In the genomic region with DNA sequence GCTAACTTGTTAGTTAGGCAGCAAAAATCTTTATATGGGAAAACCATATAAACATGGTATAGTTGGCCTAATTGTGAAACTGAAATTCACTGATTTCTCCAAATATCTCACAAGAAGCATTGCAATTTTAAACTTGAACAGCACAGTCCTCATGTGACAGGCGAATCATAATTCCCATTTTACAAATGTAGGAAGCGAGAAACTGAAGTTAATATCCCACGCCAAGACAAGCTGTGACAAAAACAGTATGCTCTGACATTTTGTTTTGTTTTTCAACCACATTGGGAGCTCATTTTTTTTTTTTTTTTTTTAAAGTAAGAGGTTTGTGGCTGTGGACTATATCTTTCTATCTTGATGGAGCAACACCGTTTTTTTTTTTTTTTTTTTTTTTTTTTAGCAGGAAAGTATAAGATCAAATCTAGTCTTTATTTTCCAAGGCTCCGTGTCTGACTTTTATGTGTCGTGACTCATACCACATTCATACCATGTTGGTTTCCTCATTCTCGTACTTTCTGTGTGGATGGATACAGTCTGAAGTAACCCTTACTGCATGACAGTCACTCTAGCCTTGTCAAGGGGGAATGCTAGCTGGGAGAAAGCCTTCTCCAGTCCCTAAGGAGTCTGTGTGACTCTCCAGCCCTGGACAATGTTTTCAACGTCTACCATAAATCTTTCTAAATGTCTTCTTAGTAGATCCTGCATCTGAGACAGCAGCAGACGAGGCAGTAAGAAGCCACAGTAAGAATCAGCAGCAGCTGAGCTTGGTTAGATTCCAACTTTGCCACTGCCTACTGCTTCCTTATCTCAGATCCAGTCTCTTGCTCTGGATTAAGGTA, we compare ENCODE assay signal across 8 mouse cellular contexts. TPM values are rescaled to one million over a fixed set of nuclear protein-coding genes. Genes with fewer than 3 reads are reported as not detected.
DNase-seq lines count a peak whose midpoint lies in the region; ATAC-seq and TF ChIP-seq lines count a peak whose summit lies in the region.

No protein-coding gene starts in this region.

- peak overlapping the region; percentile 95 for H3K27ac ChIP-seq in heart, embryonic 15.5 days
- peak overlapping the region; percentile 82 for H3K27ac ChIP-seq in embryonic fibroblast, embryonic 13.5 days (ENCODE audit: insufficient read depth, low read length)
- H3K27ac ChIP-seq in limb, embryonic 13.5 days: no peak overlapping the region
- peak overlapping the region; percentile 94 for H3K27ac ChIP-seq in small intestine, adult 2 months (ENCODE audit: insufficient read depth, low read depth, low read length)

- no peaks in the 10 kb centered on the region for H3K9me3 ChIP-seq in heart, embryonic 15.5 days (replicated peaks)
- H3K9me3 ChIP-seq in G1E (replicated peaks): no peaks in the 10 kb centered on the region
- H3K9me3 ChIP-seq in limb, embryonic 13.5 days: no peaks in the 10 kb centered on the region

- H3K4me3 ChIP-seq in heart, embryonic 15.5 days: peak overlapping the region; percentile 84
- H3K4me3 ChIP-seq in G1E (ENCODE audit: low read depth, low read length): peak overlapping the region; percentile 90
- peak overlapping the region; percentile 65 for H3K4me3 ChIP-seq in embryonic fibroblast, embryonic 13.5 days (ENCODE audit: insufficient read depth, low read length)
- peak overlapping the region; percentile 81 for H3K4me3 ChIP-seq in limb, embryonic 13.5 days
- peak overlapping the region; percentile 94 for H3K4me3 ChIP-seq in small intestine, adult 2 months (ENCODE audit: low read depth, low read length)

- no peak for TF ChIP-seq CTCF in G1E (IDR thresholded peaks at IDR 0.05; ENCODE audit: low read depth, low read length)
- no peak for TF ChIP-seq CTCF in embryonic fibroblast, embryonic 13.5 days (IDR thresholded peaks at IDR 0.05; ENCODE audit: borderline replicate concordance, insufficient read depth, low read length)
- no peak for TF ChIP-seq CTCF in small intestine, adult 2 months (IDR thresholded peaks at IDR 0.05; ENCODE audit: extremely low read depth, insufficient read length, insufficient replicate concordance, low read depth, low read length)

- intact Hi-C loops in heart, postnatal 14 days (cut with DNase I): loop anchor here (2.0 to 5.0 kb wide), 6 partner anchors 20 to 195 kb away; no protein-coding TSS in a partner anchor

- WGBS in heart, embryonic 15.5 days: 46% methylated on average over 9 of the region's 9 CpGs
- WGBS in limb, embryonic 13.5 days: 45% methylated on average over 9 of the region's 9 CpGs
- 31% methylated on average over 9 of the region's 9 CpGs for WGBS in small intestine, adult 2 months

- no peaks in the 10 kb centered on the region for H3K27me3 ChIP-seq in heart, embryonic 15.5 days
- peaks cover 5% of the 10 kb centered on the region; the same call in 1 of the 2 replicates for H3K27me3 ChIP-seq in G1E (ENCODE audit: insufficient read depth, low read length)
- 0 out of 2 replicates have a peak, but pooled peaks cover 4% of the 10 kb centered on the region for H3K27me3 ChIP-seq in limb, embryonic 13.5 days
- no peaks in the 10 kb centered on the region for H3K27me3 ChIP-seq in small intestine, adult 2 months (ENCODE audit: control insufficient read depth, insufficient read depth, low read length)

- peak overlapping the region; percentile 79 for H3K4me2 ChIP-seq in heart, embryonic 15.5 days
- H3K4me2 ChIP-seq in limb, embryonic 13.5 days (replicated peaks): peak overlapping the region; percentile 77

- TF ChIP-seq POLR2A in embryonic fibroblast, embryonic 13.5 days (IDR thresholded peaks at IDR 0.05; ENCODE audit: low read depth, low read length): peak; percentile 55
- no peak for TF ChIP-seq POLR2A in small intestine, adult 2 months (IDR thresholded peaks at IDR 0.05; ENCODE audit: low read depth, low read length)

- DNase-seq in heart, postnatal 14 days: no peak
- DNase-seq in G1E (ENCODE audit: low spot score): no peak
- DNase-seq in urinary bladder, adult 18-20 months (ENCODE audit: low spot score in 2 of 2): no peak
- DNase-seq in frontal cortex, postnatal 14 days (ENCODE audit: low spot score in 2 of 2): no peak

- peak overlapping the region; percentile 91 for H3K9ac ChIP-seq in heart, embryonic 15.5 days
- H3K9ac ChIP-seq in limb, embryonic 13.5 days: no peak overlapping the region

- H3K36me3 ChIP-seq in heart, embryonic 15.5 days: no peaks in the 10 kb centered on the region
- H3K36me3 ChIP-seq in G1E (replicated peaks): peaks cover 18% of the 10 kb centered on the region
- H3K36me3 ChIP-seq in limb, embryonic 13.5 days: no peaks in the 10 kb centered on the region
- peaks cover 8% of the 10 kb centered on the region for H3K36me3 ChIP-seq in small intestine, adult 2 months (ENCODE audit: control insufficient read depth, insufficient read depth, low read length)

- peaks cover 21% of the 10 kb centered on the region for H3K4me1 ChIP-seq in heart, embryonic 15.5 days (replicated peaks)
- H3K4me1 ChIP-seq in G1E (ENCODE audit: insufficient read depth, low read depth, low read length): peaks cover 47% of the 10 kb centered on the region
- peaks cover 10% of the 10 kb centered on the region for H3K4me1 ChIP-seq in embryonic fibroblast, embryonic 13.5 days (ENCODE audit: control insufficient read depth, insufficient read depth, low read length)
- peaks cover 15% of the 10 kb centered on the region for H3K4me1 ChIP-seq in limb, embryonic 13.5 days
- peaks cover 5% of the 10 kb centered on the region; the same call in 1 of the 2 replicates for H3K4me1 ChIP-seq in small intestine, adult 2 months (ENCODE audit: control insufficient read depth, insufficient read depth, insufficient read length, low read length)

- ATAC-seq in heart, embryonic 15.5 days (replicated peaks; ENCODE audit: insufficient number of reproducible peaks, insufficient read depth, low FRiP score, low read depth): no peak
- peak; percentile 16 for ATAC-seq in G1E (ENCODE audit: extremely low read depth, insufficient number of reproducible peaks, low FRiP score, poor library complexity, severe bottlenecking)
- no peak for ATAC-seq in limb, embryonic 13.5 days (ENCODE audit: low FRiP score, low read depth)

RNA-seq across cellular contexts. Expression of a gene that starts 0.8 kb away (rescaled TPM):
- 13.0 and 14.8 TPM in 2 replicates for polyA plus RNA-seq in heart, embryonic 15.5 days (2015; fragmentation: Nextera tagmentation; extraction: Ambion mirVana)
- total RNA-seq in heart, postnatal 14 days (2021): 10 to 100 TPM; 22.2 to 23.5 TPM
- 51.7 and 57.2 TPM in 2 replicates for total RNA-seq in G1E (2014; fragmentation: Nextera tagmentation)
- 36.3 and 39.2 TPM in 2 replicates for total RNA-seq in G1E (2017)
- 4.4 and 4.9 TPM in 2 replicates for polyA plus RNA-seq in G1E (2012)
- 9.7 and 12.3 TPM in 2 replicates for polyA plus RNA-seq in embryonic fibroblast, embryonic 13.5 days (2011; ENCODE audit: insufficient read length, low read depth, missing spikeins)
- polyA plus RNA-seq in limb, embryonic 13.5 days (2015; fragmentation: Nextera tagmentation; extraction: Ambion mirVana): 10.2 and 11.4 TPM in 2 replicates
- 8.4 and 13.6 TPM in 2 replicates for polyA plus RNA-seq in small intestine, adult 2 months (2012; rRNA removed)
